Mouse (Mus musculus) heart, postnatal 4 days (tissue): Measurements from ENCODE around the gene 2310057J18Rik. TPM values are rescaled to one million over a fixed set of nuclear protein-coding genes. Genes with fewer than 3 reads are reported as not detected.
"Not testable (repeated sequence)": the region's sequence is repeated elsewhere in the genome, so short reads cannot be mapped to it uniquely, and the experiment has no call there.

ENCODE experiments used
- DNase-seq: peaks from one replicate; pipeline ENCODE4 v3.0.0; 2021
- total RNA-seq, 2 experiments: library from RNA; stranded (reverse); gene quantifications; 2 replicates each; pipeline ENCODE4 v1.2.3; 2021

2310057J18Rik gene
- total RNA-seq: not detected

DNA sequence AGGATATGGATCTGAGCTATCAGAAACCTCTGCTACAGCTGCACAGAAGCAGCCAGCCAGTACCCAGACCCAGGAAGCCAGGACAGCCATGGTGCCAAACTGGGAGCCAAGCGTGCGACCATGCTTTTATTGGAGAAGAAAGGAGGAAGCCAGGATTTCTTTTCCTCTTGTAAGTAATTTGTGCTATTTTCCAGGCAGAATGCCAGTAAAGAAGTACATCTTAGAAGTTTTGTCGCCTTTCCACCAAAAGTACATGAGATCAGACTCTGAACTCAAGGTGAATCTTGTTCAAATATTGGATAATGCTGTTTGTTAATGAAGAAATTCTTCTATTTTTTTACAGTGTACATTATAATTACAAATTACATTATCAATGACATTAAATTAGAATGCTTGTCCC is at the start of gene 2310057J18Rik:
Gene 2310057J18Rik (minus strand): TSS at position 101 of the 400 bp plus-strand sequence.
- no peak for DNase-seq

DNA sequence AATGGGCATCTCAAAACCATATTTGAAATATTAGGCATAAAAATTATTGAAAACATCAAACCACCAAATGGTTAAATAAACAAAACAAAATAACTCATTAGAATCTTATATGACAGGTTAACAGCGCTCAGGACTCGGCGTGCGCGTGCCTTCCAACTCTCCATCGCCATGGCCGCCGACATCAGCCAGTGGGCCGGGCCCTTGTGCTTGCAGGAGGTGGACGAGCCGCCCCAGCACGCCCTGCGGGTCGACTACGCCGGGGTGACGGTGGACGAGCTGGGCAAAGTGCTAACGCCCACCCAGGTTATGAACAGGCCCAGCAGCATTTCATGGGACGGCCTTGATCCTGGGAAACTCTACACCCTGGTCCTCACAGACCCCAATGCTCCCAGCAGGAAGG is 43.9 kb upstream of the 2310057J18Rik start:
- not testable (repeated sequence) for DNase-seq

DNA sequence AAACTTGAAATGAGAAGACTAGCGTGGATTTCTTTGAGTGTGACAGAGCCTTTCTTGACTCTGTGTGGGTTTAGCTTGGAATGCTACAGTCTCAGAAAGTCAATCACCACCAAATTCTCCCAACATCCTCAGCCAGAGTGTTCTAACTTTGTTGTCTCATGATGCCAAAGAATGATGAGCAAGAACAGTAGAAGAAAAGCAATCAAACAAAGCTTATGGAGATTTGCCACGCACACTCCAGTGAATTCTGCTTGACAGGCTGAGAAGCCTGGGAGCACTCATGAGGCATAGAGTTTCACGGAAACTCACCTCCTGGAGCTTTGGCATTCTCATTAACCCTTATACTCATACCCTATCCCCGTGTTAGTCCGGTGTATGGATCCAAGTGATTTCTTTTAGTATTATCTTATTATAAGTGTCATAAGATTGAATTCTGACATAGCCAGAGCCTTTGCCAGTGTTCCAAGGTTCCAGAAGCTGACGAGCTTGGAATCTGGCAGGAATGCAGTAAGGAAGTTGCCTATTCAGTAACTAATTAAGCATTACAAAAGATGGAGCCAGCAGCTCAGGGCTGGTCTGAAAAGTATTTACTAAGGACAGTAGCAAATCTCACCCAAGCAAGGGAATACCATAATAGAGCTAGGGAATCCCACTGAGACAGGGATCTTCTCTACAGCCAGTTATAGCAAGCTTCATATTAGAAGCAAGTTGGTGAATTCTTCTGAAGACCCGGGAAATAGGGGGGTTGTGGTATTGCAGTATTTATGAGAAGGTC is 33.6 kb upstream of the 2310057J18Rik start:
- no peak for DNase-seq

DNA sequence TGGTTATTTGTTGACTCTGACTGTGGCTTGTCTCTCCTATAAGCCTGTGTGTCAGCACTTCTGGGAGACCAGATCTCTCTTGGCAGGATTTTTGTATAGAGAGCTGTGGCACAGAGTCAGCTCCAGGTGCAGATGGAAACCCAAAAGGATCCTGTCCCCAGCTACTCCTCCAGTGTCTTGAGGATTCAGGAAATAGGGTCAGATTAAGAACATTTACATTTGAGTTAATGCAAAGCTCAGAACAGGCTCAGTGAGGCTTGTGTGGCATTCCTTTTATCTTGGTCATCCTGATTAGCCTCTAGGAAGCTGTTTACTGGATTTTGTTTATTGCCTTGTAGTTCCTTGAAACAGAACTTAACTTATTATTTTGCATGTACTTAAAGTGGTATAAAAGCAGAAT is 11.7 kb upstream of the 2310057J18Rik start:
- no peak for DNase-seq

DNA sequence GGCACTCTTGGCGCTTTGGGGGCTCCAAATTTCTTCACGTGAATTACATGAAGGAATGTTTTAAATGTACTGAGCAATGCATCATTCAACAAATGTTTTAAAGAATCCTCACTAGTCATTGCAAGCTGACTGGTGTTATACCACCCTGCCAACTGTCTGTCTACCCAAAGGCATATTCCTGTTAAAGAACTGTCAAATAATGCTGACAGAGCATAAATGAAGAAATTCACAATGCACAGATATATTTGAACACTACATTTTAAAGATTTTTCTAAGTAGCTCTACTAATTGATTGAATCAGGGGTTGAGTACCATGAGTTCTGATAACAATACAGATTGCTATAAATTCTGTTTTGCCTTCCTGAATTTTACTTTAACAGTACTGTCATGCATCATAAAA is 2.9 kb upstream of the 2310057J18Rik start:
- DNase-seq: no peak

DNA sequence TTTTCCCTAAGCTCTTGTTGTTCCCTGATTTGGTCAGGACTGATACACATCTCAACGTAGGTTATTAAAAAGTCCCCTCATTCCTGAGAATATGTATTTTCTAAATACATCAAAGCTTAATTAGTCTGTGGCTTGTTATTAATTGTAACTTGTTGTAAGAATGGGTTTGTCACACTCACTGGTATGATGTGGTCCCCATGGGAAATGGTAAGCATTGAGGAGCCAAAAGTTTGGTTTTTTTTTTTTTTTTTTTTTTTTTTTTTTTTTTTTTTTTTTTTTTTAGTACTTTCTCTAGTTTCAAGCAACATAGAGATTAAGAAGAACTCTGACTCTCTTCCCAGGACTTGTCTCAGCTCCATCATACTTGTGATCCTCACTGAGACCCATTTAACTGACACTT is 17.9 kb downstream of the 2310057J18Rik start:
- DNase-seq: no peak

DNA sequence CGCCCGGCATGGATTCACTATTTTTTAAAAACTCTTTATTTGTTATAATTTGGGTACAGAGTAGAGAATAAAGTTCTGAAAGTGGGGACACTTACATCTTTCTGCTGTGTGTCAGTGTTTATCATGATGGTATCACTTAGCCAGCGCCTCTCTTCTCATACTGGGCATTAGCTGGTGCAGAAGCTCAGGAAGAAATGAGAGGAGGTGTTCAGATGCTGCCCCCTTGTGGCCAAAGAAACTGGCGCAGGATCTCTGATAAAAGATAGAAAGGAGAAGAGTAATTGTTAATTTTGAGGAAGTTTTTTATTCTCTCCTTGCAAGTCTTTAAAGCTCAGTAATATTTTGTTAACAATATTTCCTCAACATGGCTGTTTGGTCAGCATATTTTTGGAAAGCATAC is 31.0 kb downstream of the 2310057J18Rik start:
- DNase-seq: peak; percentile 63

DNA sequence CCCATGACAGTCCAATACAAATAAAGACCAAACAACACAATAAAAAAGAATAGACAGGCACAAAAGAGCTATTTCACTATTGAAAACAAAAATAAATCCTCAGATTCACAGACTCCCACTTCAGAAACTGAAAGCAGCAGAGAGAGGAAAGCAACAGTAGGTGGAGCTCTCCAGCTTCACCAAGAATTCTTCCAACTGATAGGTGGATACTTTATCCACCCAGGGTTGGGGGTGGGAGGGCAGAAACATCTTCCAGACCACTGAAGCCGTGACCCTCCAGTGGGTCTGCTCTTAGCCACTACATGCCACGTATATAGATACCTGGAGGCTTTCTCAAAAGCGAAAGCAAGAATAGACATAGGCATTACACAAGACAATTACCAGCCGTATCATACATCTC is 31.6 kb downstream of the 2310057J18Rik start:
- no peak for DNase-seq

Other genes starting within 250 kb of the 2310057J18Rik start
- gene Soga3, start 157.5 kb upstream of the 2310057J18Rik start, total RNA-seq: under 1 TPM in 1 of 2 experiments, not detected in 1; 0.25 TPM
- not detected for gene Gm49353, start 212.7 kb upstream of the 2310057J18Rik start, total RNA-seq
- under 1 TPM in 1 of 2 experiments, not detected in 1; 0.09 TPM for gene 9330159F19Rik, start 225.3 kb upstream of the 2310057J18Rik start, total RNA-seq